Mouse (Mus musculus): Measurements from ENCODE around the gene Sulf2.

The Sulf2 gene

GRCm38 (mm10) chr2:166051966-166052365, 103.5 kb downstream of the Sulf2 start:
- DNase-seq (ENCODE audit: low read depth): no peak

GRCm38 (mm10) chr2:166051421-166051820, 104.0 kb downstream of the Sulf2 start:
- DNase-seq (ENCODE audit: low read depth): no peak

GRCm38 (mm10) chr2:166048852-166049251, 106.6 kb downstream of the Sulf2 start:
- no peak for DNase-seq (ENCODE audit: low read depth)

- DNase-seq (ENCODE audit: low read depth): no peak
Measured at GRCm38 (mm10) chr2:166047931-166048330, 107.5 kb downstream of the Sulf2 start.

GRCm38 (mm10) chr2:166045549-166046501, 109.6 kb downstream of the Sulf2 start:
- peak; percentile 67 for DNase-seq (ENCODE audit: low read depth)

GRCm38 (mm10) chr2:166045006-166045405, 110.5 kb downstream of the Sulf2 start:
- DNase-seq (ENCODE audit: low read depth): no peak

- no peak for DNase-seq (ENCODE audit: low read depth)
Measured at GRCm38 (mm10) chr2:166042542-166042941, 112.9 kb downstream of the Sulf2 start.

GRCm38 (mm10) chr2:166039681-166040080, 115.8 kb downstream of the Sulf2 start:
- no peak for DNase-seq (ENCODE audit: low read depth)

GRCm38 (mm10) chr2:166035725-166036124, 119.7 kb downstream of the Sulf2 start:
- DNase-seq (ENCODE audit: low read depth): peak; percentile 87

GRCm38 (mm10) chr2:166034967-166035490, 120.4 kb downstream of the Sulf2 start:
- no peak for DNase-seq (ENCODE audit: low read depth)

GRCm38 (mm10) chr2:166032628-166033027, 122.8 kb downstream of the Sulf2 start:
- DNase-seq (ENCODE audit: low read depth): no peak

GRCm38 (mm10) chr2:166031120-166031929, 124.1 kb downstream of the Sulf2 start:
- peak; percentile 65 for DNase-seq (ENCODE audit: low read depth)

- peak; percentile 47 for DNase-seq (ENCODE audit: low read depth)
Measured at GRCm38 (mm10) chr2:166030256-166030995, 125.0 kb downstream of the Sulf2 start.

GRCm38 (mm10) chr2:166029232-166029631, 126.2 kb downstream of the Sulf2 start:
- no peak for DNase-seq (ENCODE audit: low read depth)

GRCm38 (mm10) chr2:166027834-166028233, 127.6 kb downstream of the Sulf2 start:
- no peak for DNase-seq (ENCODE audit: low read depth)

GRCm38 (mm10) chr2:166025943-166026342, 129.5 kb downstream of the Sulf2 start:
- DNase-seq (ENCODE audit: low read depth): no peak

GRCm38 (mm10) chr2:166024621-166025020, 130.8 kb downstream of the Sulf2 start:
- no peak for DNase-seq (ENCODE audit: low read depth)

- DNase-seq (ENCODE audit: low read depth): no peak
Measured at GRCm38 (mm10) chr2:166024079-166024478, 131.4 kb downstream of the Sulf2 start.

All from naive thymus-derived CD4-positive, alpha-beta T cell, adult 2 months (primary cell).